Mouse (Mus musculus): ENCODE measurements at regions not wholly inside any gene's neighbourhood (a gene's known extent, or its start where the extent isn't known, plus 50 kb on each side); places are given as distances from the start of the nearest gene placed in this dataset.
"Not testable (repeated sequence)": the region's sequence is repeated elsewhere in the genome, so short reads cannot be mapped to it uniquely, and the experiment has no call there.

- Histone ChIP-seq H3K27ac (no peak overlapping the region), H3K4me3 (no peak overlapping the region)
- intact Hi-C loops (cut with DNase I): no loop called here
- TF ChIP-seq CTCF (IDR thresholded peaks at IDR 0.05): no peak
- no peak for DNase-seq (ENCODE audit: extremely low spot score in 1 of 2, low spot score in 2 of 2)
These were observed 288.8 kb downstream of the Gm28710 start for GRCm38 (mm10) chr5:17080405-17080804.

GRCm38 (mm10) chr5:17111556-17111955 is 261.4 kb upstream of the Speer4f2 start:
- TF ChIP-seq CTCF (IDR thresholded peaks at IDR 0.05): no peak
- no peak for DNase-seq (ENCODE audit: extremely low spot score in 1 of 2, low spot score in 2 of 2)
- Histone ChIP-seq H3K4me3 (no peak overlapping the region), H3K27ac (no peak overlapping the region)
- intact Hi-C loops (cut with DNase I): loop anchor here (5.0 kb wide), 2 partner anchors 461 to 656 kb away; partner anchors contain the start of gene Sema3c

GRCm38 (mm10) chr5:17112026-17112425 is 261.0 kb upstream of the Speer4f2 start:
- H3K27ac ChIP-seq: no peak overlapping the region
- intact Hi-C loops (cut with DNase I): loop anchor here (5.0 kb wide), 2 partner anchors 460 to 655 kb away; partner anchors contain the start of gene Sema3c
- DNase-seq (ENCODE audit: extremely low spot score in 1 of 2, low spot score in 2 of 2): no peak
- TF ChIP-seq CTCF (IDR thresholded peaks at IDR 0.05): peak; percentile 60
- H3K4me3 ChIP-seq: no peak overlapping the region

GRCm38 (mm10) chr5:17115035-17115434 is 257.9 kb upstream of the Speer4f2 start:
- H3K27ac ChIP-seq: no peak overlapping the region
- no peak for DNase-seq (ENCODE audit: extremely low spot score in 1 of 2, low spot score in 2 of 2)
- no peak overlapping the region for H3K4me3 ChIP-seq
- TF ChIP-seq CTCF (IDR thresholded peaks at IDR 0.05): no peak
- intact Hi-C loops (cut with DNase I): no loop called here

GRCm38 (mm10) chr5:17116072-17116471 is 256.9 kb upstream of the Speer4f2 start:
- Histone ChIP-seq H3K27ac (no peak overlapping the region), H3K4me3 (no peak overlapping the region)
- intact Hi-C loops (cut with DNase I): no loop called here
- no peak for TF ChIP-seq CTCF (IDR thresholded peaks at IDR 0.05)
- DNase-seq (ENCODE audit: extremely low spot score in 1 of 2, low spot score in 2 of 2): no peak

GRCm38 (mm10) chr5:17125240-17125639 is 247.7 kb upstream of the Speer4f2 start:
- Histone ChIP-seq H3K4me3 (no peak overlapping the region), H3K27ac (no peak overlapping the region)
- intact Hi-C loops (cut with DNase I): no loop called here
- no peak for DNase-seq (ENCODE audit: extremely low spot score in 1 of 2, low spot score in 2 of 2)
- TF ChIP-seq CTCF (IDR thresholded peaks at IDR 0.05): no peak

GRCm38 (mm10) chr5:17127501-17127900 is 245.5 kb upstream of the Speer4f2 start:
- H3K4me3 ChIP-seq: no peak overlapping the region
- H3K27ac ChIP-seq: no peak overlapping the region
- intact Hi-C loops (cut with DNase I): no loop called here
- no peak for TF ChIP-seq CTCF (IDR thresholded peaks at IDR 0.05)
- DNase-seq (ENCODE audit: extremely low spot score in 1 of 2, low spot score in 2 of 2): no peak

GRCm38 (mm10) chr5:17135489-17135888 is 237.5 kb upstream of the Speer4f2 start:
- no peak overlapping the region for H3K27ac ChIP-seq
- TF ChIP-seq CTCF (IDR thresholded peaks at IDR 0.05): no peak
- intact Hi-C loops (cut with DNase I): no loop called here
- H3K4me3 ChIP-seq: no peak overlapping the region
- DNase-seq (ENCODE audit: extremely low spot score in 1 of 2, low spot score in 2 of 2): no peak

- intact Hi-C loops (cut with DNase I): no loop called here
- TF ChIP-seq CTCF (IDR thresholded peaks at IDR 0.05): no peak
- Histone ChIP-seq H3K4me3 (no peak overlapping the region), H3K27ac (no peak overlapping the region)
- no peak for DNase-seq (ENCODE audit: extremely low spot score in 1 of 2, low spot score in 2 of 2)
These were observed 231.4 kb upstream of the Speer4f2 start for GRCm38 (mm10) chr5:17141555-17141954.

GRCm38 (mm10) chr5:17174562-17174961 is 198.4 kb upstream of the Speer4f2 start:
- intact Hi-C loops (cut with DNase I): no loop called here

GRCm38 (mm10) chr5:17176771-17177170 is 196.2 kb upstream of the Speer4f2 start:
- intact Hi-C loops (cut with DNase I): no loop called here
- TF ChIP-seq CTCF (IDR thresholded peaks at IDR 0.05): no peak
- Histone ChIP-seq H3K4me3 (no peak overlapping the region), H3K27ac (no peak overlapping the region)
- DNase-seq (ENCODE audit: extremely low spot score in 1 of 2, low spot score in 2 of 2): no peak

More at GRCm38 (mm10) chr5:17174562-17174961, 198.4 kb upstream of the Speer4f2 start:
- Histone ChIP-seq H3K4me3 (no peak overlapping the region), H3K27ac (no peak overlapping the region)
- TF ChIP-seq CTCF (IDR thresholded peaks at IDR 0.05): no peak
- DNase-seq (ENCODE audit: extremely low spot score in 1 of 2, low spot score in 2 of 2): no peak

- Histone ChIP-seq H3K4me3 (no peak overlapping the region), H3K27ac (no peak overlapping the region)
- DNase-seq (ENCODE audit: extremely low spot score in 1 of 2, low spot score in 2 of 2): no peak
- intact Hi-C loops (cut with DNase I): no loop called here
- no peak for TF ChIP-seq CTCF (IDR thresholded peaks at IDR 0.05)
These were observed 164.3 kb upstream of the Speer4f2 start for GRCm38 (mm10) chr5:17208554-17209283.

- no peak for TF ChIP-seq CTCF (IDR thresholded peaks at IDR 0.05)
- intact Hi-C loops (cut with DNase I): no loop called here
These were observed 162.2 kb upstream of the Speer4f2 start for GRCm38 (mm10) chr5:17210723-17211245.

GRCm38 (mm10) chr5:17223542-17223941 is 149.4 kb upstream of the Speer4f2 start:
- H3K27ac ChIP-seq; intact Hi-C loops (cut with DNase I); H3K4me3 ChIP-seq; DNase-seq (ENCODE audit: extremely low spot score in 1 of 2, low spot score in 2 of 2): not testable (repeated sequence)

More at GRCm38 (mm10) chr5:17210723-17211245, 162.2 kb upstream of the Speer4f2 start:
- H3K4me3 ChIP-seq: no peak overlapping the region
- H3K27ac ChIP-seq: no peak overlapping the region
- no peak for DNase-seq (ENCODE audit: extremely low spot score in 1 of 2, low spot score in 2 of 2)

Data from left cerebral cortex, adult 2 months (tissue).